Mouse (Mus musculus) E14TG2a.4 (cell line): ENCODE results near the gene Muc1.

ENCODE experiments used
- CTCF ChIP-seq: conservative IDR thresholded peaks from 2 replicates; pipeline ENCODE4 v1.5.1; 2014; ENCODE audit warnings: low read length
- NANOG ChIP-seq: IDR thresholded peaks from 2 replicates; pipeline ENCODE4 v1.6.1; 2014; ENCODE audit warnings: borderline replicate concordance, low read length, mixed read lengths
- POU5F1 ChIP-seq: IDR thresholded peaks from 2 replicates; pipeline ENCODE4 v1.6.1; 2014; ENCODE audit warnings: low read length, borderline replicate concordance

- TF ChIP-seq CTCF, result no peak
- TF ChIP-seq NANOG, result no peak
- TF ChIP-seq POU5F1, result no peak
Observed at GRCm38 (mm10) chr3:89279153-89279890, 50.5 kb downstream of the Muc1 start.
